Mouse (Mus musculus): Measurements from ENCODE around the gene Slc6a16.

DNA sequence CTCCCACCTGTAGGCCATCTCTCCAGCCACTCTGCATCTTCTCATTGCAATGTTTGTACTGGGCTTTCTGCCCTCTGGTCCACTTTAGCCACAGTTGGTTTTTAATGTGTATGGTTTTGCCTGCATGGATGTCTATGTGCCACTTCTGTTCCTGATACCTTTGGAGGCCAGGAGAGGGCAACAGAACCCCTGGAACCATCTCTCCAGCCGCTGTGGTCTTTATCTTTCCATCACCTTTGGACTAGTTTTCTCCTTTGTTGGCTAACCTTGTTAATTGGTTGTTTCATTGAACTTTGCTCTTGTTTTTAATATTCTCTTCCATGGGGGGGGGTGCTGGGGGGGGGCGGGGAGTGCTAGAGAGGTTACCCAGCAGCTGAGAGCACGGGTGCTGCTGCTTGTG is 23.5 kb downstream of the Slc6a16 start:
- TF ChIP-seq CTCF (IDR thresholded peaks at IDR 0.05; ENCODE audit: low read depth, low read length) = peak; percentile 58
- no peak for TF ChIP-seq POLR2A (IDR thresholded peaks at IDR 0.05; ENCODE audit: extremely low read depth, insufficient read depth, low read length)

Data from liver, adult 2 months (tissue).